Mouse (Mus musculus) layer of hippocampus, adult 2 months (tissue): ENCODE results near the gene Dll4. TPM values are rescaled to one million over a fixed set of nuclear protein-coding genes. Genes with fewer than 3 reads are reported as not detected.
A peak's percentile ranks its signal among the peaks of the same experiment; 100 is the strongest.

Experiments
- DNase-seq, 2 experiments: peaks; one replicate each; pipeline ENCODE4 v3.0.0; 2022; ENCODE audit warnings: low spot score in 2 of 2
- H3K27ac ChIP-seq: fragments of 200-600 bp; 2 replicates; pipeline ENCODE4 v1.8.1; 2022
- H3K4me3 ChIP-seq: fragments of 200-600 bp; 2 replicates; pipeline ENCODE4 v1.8.1; 2022; ENCODE audit warnings: mild to moderate bottlenecking
- CTCF ChIP-seq: fragments of 200-600 bp; conservative IDR thresholded peaks from 2 replicates; pipeline ENCODE4 v1.8.1; 2022; ENCODE audit warnings: antibody characterized with exemption, mild to moderate bottlenecking, moderate library complexity
- total RNA-seq, 2 experiments: library from RNA; stranded (reverse); gene quantifications; 2 replicates each; pipeline ENCODE4 v1.2.3; 2021

Gene Dll4
- total RNA-seq, 2 experiments from 2014 or later, result 2.4 to 2.9 TPM

DNA sequence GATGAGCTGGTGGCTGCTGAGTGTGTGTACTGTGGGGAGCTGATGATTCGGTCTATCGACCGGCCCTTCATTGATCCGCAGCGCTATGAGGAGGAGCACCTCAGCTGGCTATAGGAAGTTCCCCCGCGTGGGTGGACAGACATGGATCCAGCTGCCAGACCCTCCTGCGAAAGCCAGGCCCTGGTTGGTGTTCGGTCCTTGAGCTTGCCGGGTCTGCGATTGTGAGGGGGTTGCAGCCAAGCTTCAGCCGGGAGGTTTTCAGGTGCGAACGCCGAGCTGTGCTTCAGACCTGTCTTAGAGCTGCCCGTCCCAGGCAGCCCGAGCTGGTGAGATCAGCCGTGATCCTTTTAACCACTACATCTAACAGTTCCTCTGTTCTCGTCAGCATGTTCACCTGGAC lies 28.1 kb upstream of the Dll4 start:
- TF ChIP-seq CTCF, result no peak

DNA sequence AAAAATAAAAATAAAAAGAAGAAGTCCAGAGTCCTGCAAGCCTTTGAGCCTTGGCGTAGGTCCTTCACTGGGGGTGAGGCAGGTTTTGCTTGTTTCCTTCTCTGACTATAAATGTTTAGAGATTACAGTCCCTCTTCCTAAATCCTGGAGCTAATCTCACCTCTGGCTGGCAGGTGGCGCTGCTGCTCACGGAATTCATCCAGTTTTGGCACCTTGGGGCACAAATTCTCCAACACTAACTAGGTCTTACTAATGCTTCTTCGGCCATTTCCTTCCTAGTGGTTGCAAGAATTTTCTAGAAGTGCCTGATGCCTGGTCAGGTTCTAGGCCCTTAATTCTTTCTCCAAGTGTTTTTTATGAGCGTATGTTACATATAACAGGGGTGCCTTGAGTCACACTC lies 27.3 kb upstream of the Dll4 start:
- Histone ChIP-seq H3K27ac (no peak overlapping the region), H3K4me3 (no peak overlapping the region)
- DNase-seq, result peak; percentile 35 to 61
- peak; percentile 86 for TF ChIP-seq CTCF

More for the DNA sequence above, 28.1 kb upstream of the Dll4 start:
- Histone ChIP-seq H3K4me3 (no peak overlapping the region), H3K27ac (no peak overlapping the region)
- no peak for DNase-seq

DNA sequence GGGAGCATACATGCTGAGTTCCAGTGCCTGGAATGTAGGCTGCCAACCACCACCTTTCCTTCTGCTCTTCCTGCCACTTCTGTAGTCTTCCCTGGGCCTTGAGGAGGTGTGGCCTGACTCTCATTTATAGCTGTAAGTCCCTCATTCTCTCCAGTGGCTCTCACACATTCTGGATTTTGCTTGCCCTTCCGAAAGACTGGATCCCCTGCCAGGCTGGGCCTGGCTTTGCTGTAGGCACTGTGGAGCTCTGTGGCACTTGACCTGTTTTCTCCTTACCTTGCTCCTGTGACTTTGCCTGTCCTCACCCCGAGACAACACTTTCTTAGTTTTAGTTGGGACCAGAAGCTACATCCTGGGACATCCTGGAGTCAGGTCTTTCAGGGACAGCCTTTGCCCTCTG lies 26.7 kb upstream of the Dll4 start:
- Histone ChIP-seq H3K27ac (no peak overlapping the region; the same call in 1 of the 2 replicates), H3K4me3 (no peak overlapping the region)
- TF ChIP-seq CTCF, result no peak
- DNase-seq, result no peak

DNA sequence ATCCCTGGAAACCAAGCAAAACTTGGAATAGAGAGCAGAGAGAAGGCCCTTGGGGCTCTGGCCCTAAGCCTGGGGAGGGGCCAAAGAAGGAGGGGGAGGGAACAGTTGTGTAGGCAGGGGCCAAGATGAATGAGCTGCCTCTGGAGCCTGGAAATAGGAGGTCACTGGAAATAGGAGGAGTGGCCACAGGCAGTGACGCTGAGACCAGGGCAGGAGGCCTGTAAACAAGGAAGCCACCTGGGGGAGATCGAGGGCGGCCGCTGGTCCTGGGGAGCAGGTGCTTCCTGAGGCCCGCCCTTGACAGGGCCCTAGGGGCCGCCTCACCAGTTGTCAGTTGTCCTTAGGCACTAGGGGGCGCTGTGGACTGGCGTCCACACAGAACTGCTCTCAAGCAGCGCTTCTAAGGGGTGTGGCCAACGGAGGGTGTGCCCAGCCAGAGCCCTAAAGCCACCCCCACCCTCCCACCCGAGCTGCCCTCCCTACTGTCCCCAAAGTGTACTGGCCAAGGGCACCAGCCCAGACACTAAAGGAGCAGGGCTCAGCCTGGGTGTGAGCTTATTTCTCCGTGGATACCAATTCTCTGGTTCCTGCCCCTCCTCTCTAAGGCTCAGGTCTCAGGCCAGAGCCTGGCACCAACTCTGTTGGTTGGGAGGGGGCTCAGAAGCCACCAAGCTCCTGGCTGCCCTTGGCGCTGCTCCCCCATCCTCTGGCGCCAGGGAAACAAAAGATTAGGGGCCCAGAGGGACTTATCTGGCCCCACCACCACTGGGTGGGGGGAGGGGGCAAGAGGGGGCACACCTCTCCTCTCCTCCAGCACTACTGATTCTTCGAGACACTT lies 25.4 kb upstream of the Dll4 start:
- peak; percentile 93 for TF ChIP-seq CTCF
- H3K27ac ChIP-seq, result peak overlapping the region; percentile 82
- H3K4me3 ChIP-seq, result peak overlapping the region; percentile 19; the same call in 1 of the 2 replicates
- DNase-seq, result peak; percentile 39 to 68

- DNase-seq, result no peak
- Histone ChIP-seq H3K27ac (peak overlapping the region; percentile 82), H3K4me3 (peak overlapping the region; percentile 19; the same call in 1 of the 2 replicates)
- TF ChIP-seq CTCF, result no peak
These were observed 24.6 kb upstream of the Dll4 start for GRCm38 (mm10) chr2:119300819-119301493.

GRCm38 (mm10) chr2:119302876-119303275 lies 22.7 kb upstream of the Dll4 start:
- H3K27ac ChIP-seq, result no peak overlapping the region
- H3K4me3 ChIP-seq, result no peak overlapping the region
- DNase-seq, result no peak
- TF ChIP-seq CTCF, result no peak

DNA sequence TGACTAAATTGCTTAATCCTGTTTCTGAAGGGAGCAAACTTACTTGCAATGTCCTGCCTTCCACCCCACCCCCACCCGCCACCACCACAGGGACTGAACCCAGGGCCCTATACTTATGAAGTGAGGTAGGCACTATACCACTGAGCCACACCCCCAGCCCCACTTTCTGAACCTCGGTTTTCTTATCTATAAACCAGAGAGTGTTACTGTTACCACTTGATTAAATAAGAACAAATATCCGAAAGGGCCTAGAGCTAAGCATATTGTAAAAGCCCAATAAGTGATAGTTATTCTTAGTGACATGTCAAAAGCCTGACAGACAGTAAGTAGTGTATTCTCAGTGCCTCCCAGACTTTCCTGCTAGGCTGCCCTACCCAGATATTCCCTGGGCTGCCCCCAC lies 21.2 kb upstream of the Dll4 start:
- TF ChIP-seq CTCF, result no peak
- Histone ChIP-seq H3K27ac (no peak overlapping the region), H3K4me3 (no peak overlapping the region)
- DNase-seq, result no peak

GRCm38 (mm10) chr2:119304798-119305208 lies 20.8 kb upstream of the Dll4 start:
- no peak overlapping the region for H3K4me3 ChIP-seq
- DNase-seq, result no peak
- H3K27ac ChIP-seq, result no peak overlapping the region
- TF ChIP-seq CTCF, result no peak

DNA sequence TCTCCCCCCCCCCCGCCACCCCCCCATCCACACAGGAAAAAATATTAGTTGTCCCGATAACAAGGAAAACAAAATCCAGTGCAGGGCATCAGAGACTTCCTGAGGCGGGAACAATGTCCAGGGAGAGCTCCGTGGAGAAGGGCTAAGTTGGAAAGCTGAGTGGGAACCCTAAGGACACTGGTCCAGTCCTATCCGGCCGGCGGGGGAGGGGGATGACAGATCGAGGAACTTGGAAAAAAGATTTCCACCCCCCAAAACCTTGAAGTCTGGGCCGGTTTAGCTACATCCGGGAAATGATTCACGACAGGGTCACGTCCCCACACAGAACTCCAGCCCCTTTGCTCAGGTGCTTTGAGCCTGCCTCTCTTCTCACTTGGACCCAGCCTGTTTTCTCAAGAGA lies 14.0 kb upstream of the Dll4 start:
- no peak for DNase-seq
- H3K27ac ChIP-seq, result no peak overlapping the region
- no peak overlapping the region for H3K4me3 ChIP-seq
- TF ChIP-seq CTCF, result no peak

DNA sequence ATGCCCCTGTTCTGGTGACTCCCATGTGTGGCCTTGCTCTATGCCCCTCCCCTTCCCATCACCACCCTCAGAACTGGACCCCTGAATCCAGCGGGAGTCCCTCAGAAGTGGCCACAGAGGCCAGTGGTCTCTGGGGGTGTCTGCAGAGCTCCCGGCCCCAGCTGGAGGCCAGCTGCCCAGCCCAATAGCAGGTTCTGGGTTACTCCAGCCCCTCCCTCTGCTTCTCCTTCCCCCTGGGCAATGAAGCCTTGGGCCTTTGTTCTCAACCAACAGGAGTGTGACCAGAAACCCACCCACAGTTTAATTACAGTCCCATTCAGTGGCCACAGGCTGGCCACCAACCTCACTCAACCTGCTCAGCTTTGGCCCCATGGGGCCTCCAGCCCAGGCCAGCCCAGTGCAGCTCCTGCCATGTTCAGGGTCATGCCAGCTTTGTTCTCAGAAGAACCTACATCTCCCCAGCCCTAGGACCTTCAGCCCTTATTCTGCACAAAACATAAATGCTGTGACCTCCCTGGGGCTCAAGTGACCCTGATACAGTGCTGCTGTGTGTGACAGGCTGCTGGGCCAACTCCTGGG lies 13.1 kb upstream of the Dll4 start:
- no peak for TF ChIP-seq CTCF
- no peak overlapping the region for H3K27ac ChIP-seq
- no peak overlapping the region for H3K4me3 ChIP-seq
- DNase-seq, result no peak

- Histone ChIP-seq H3K27ac (no peak overlapping the region), H3K4me3 (no peak overlapping the region)
- no peak for DNase-seq
- no peak for TF ChIP-seq CTCF
These were observed 11.7 kb upstream of the Dll4 start for GRCm38 (mm10) chr2:119313780-119314479.

DNA sequence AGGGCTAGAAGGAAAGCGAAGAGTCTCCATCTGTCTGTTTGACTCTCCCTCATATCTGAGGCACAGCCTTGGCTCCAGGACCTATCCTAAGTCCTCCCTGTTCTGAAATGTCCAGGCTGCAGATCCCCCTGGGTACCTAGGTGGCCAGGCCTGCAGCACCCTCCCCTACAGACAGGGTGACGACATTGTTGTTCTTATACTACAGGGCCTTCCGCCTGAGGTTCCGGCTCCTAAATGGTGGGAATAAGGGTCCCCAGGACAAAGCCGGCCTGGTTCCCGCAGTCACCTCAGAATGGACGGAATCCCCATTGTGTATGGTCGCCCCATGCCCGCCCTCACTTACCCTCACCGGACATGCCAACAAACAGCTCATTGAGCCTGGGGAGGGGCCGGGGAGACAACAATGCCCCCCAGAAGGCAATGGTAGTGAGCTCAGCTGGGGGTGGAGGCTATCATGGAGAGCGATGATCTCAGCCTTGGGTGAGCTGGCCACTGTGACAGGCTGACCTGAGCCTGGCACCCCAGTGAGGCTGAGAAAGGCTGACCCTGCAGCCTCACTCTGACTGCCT lies 10.8 kb upstream of the Dll4 start:
- TF ChIP-seq CTCF, result no peak
- Histone ChIP-seq H3K4me3 (no peak overlapping the region), H3K27ac (no peak overlapping the region)
- no peak for DNase-seq
